Mouse (Mus musculus): ENCODE data around the gene Wtap.
"Not testable (repeated sequence)": the region's sequence is repeated elsewhere in the genome, so short reads cannot be mapped to it uniquely, and the experiment has no call there.

Gene Wtap

GRCm38 (mm10) chr17:12994069-12994468 lies at the start of gene Wtap:
Wtap (minus strand) TSS chr17:12994169.
- DNase-seq (ENCODE audit: low read depth, low spot score): no peak
- no peaks in the 10 kb centered on the region for H3K27me3 ChIP-seq (ENCODE audit: control insufficient read depth, insufficient read depth, low read length, poor library complexity, severe bottlenecking)
- no peaks in the 10 kb centered on the region for H3K36me3 ChIP-seq (ENCODE audit: control insufficient read depth, insufficient read depth, low read length, poor library complexity, severe bottlenecking)

- not testable (repeated sequence) for H3K36me3 ChIP-seq (ENCODE audit: control insufficient read depth, insufficient read depth, low read length, poor library complexity, severe bottlenecking); DNase-seq (ENCODE audit: low read depth, low spot score); H3K27me3 ChIP-seq (ENCODE audit: control insufficient read depth, insufficient read depth, low read length, poor library complexity, severe bottlenecking)
Observed at GRCm38 (mm10) chr17:13036627-13037192, 42.7 kb upstream of the Wtap start.

- Histone ChIP-seq H3K27me3 (ENCODE audit: control insufficient read depth, insufficient read depth, low read length, poor library complexity, severe bottlenecking) (no peaks in the 10 kb centered on the region), H3K36me3 (ENCODE audit: control insufficient read depth, insufficient read depth, low read length, poor library complexity, severe bottlenecking) (peaks cover 6% of the 10 kb centered on the region)
- no peak for DNase-seq (ENCODE audit: low read depth, low spot score)
Observed at GRCm38 (mm10) chr17:13013316-13013715, 19.3 kb upstream of the Wtap start.

- DNase-seq (ENCODE audit: low read depth, low spot score): peak; percentile 72
- no peaks in the 10 kb centered on the region for H3K27me3 ChIP-seq (ENCODE audit: control insufficient read depth, insufficient read depth, low read length, poor library complexity, severe bottlenecking)
- peaks cover 2% of the 10 kb centered on the region for H3K36me3 ChIP-seq (ENCODE audit: control insufficient read depth, insufficient read depth, low read length, poor library complexity, severe bottlenecking)
Observed at GRCm38 (mm10) chr17:13009887-13010286, 15.9 kb upstream of the Wtap start.

- peak; percentile 58 for DNase-seq (ENCODE audit: low read depth, low spot score)
- Histone ChIP-seq H3K36me3 (ENCODE audit: control insufficient read depth, insufficient read depth, low read length, poor library complexity, severe bottlenecking) (peaks cover 2% of the 10 kb centered on the region), H3K27me3 (ENCODE audit: control insufficient read depth, insufficient read depth, low read length, poor library complexity, severe bottlenecking) (no peaks in the 10 kb centered on the region)
Observed at GRCm38 (mm10) chr17:13008528-13008927, 14.6 kb upstream of the Wtap start.

- H3K27me3 ChIP-seq (ENCODE audit: control insufficient read depth, insufficient read depth, low read length, poor library complexity, severe bottlenecking): no peaks in the 10 kb centered on the region
- DNase-seq (ENCODE audit: low read depth, low spot score): peak; percentile 96
Observed at GRCm38 (mm10) chr17:13007730-13008425, 13.9 kb upstream of the Wtap start.

GRCm38 (mm10) chr17:13006984-13007383 lies 13.0 kb upstream of the Wtap start:
- DNase-seq (ENCODE audit: low read depth, low spot score): no peak
- H3K27me3 ChIP-seq (ENCODE audit: control insufficient read depth, insufficient read depth, low read length, poor library complexity, severe bottlenecking): no peaks in the 10 kb centered on the region
- no peaks in the 10 kb centered on the region for H3K36me3 ChIP-seq (ENCODE audit: control insufficient read depth, insufficient read depth, low read length, poor library complexity, severe bottlenecking)

More at GRCm38 (mm10) chr17:13007730-13008425, 13.9 kb upstream of the Wtap start:
- H3K36me3 ChIP-seq (ENCODE audit: control insufficient read depth, insufficient read depth, low read length, poor library complexity, severe bottlenecking): no peaks in the 10 kb centered on the region

- H3K36me3 ChIP-seq (ENCODE audit: control insufficient read depth, insufficient read depth, low read length, poor library complexity, severe bottlenecking); DNase-seq (ENCODE audit: low read depth, low spot score); H3K27me3 ChIP-seq (ENCODE audit: control insufficient read depth, insufficient read depth, low read length, poor library complexity, severe bottlenecking): not testable (repeated sequence)
Observed at GRCm38 (mm10) chr17:13006546-13006945, 12.6 kb upstream of the Wtap start, which contains the start of gene Sod2. Sod2 (plus strand) TSS chr17:13006846.

GRCm38 (mm10) chr17:13004436-13004835 lies 10.5 kb upstream of the Wtap start:
- H3K36me3 ChIP-seq (ENCODE audit: control insufficient read depth, insufficient read depth, low read length, poor library complexity, severe bottlenecking); H3K27me3 ChIP-seq (ENCODE audit: control insufficient read depth, insufficient read depth, low read length, poor library complexity, severe bottlenecking); DNase-seq (ENCODE audit: low read depth, low spot score): not testable (repeated sequence)

- H3K36me3 ChIP-seq (ENCODE audit: control insufficient read depth, insufficient read depth, low read length, poor library complexity, severe bottlenecking); H3K27me3 ChIP-seq (ENCODE audit: control insufficient read depth, insufficient read depth, low read length, poor library complexity, severe bottlenecking): not testable (repeated sequence)
- peak; percentile 22 for DNase-seq (ENCODE audit: low read depth, low spot score)
Observed at GRCm38 (mm10) chr17:13002243-13002642, 8.3 kb upstream of the Wtap start.

- DNase-seq (ENCODE audit: low read depth, low spot score): no peak
- H3K36me3 ChIP-seq (ENCODE audit: control insufficient read depth, insufficient read depth, low read length, poor library complexity, severe bottlenecking): no peaks in the 10 kb centered on the region
- H3K27me3 ChIP-seq (ENCODE audit: control insufficient read depth, insufficient read depth, low read length, poor library complexity, severe bottlenecking): no peaks in the 10 kb centered on the region
Observed at GRCm38 (mm10) chr17:12999069-12999468, 5.1 kb upstream of the Wtap start.

- H3K27me3 ChIP-seq (ENCODE audit: control insufficient read depth, insufficient read depth, low read length, poor library complexity, severe bottlenecking): no peaks in the 10 kb centered on the region
- no peaks in the 10 kb centered on the region for H3K36me3 ChIP-seq (ENCODE audit: control insufficient read depth, insufficient read depth, low read length, poor library complexity, severe bottlenecking)
- no peak for DNase-seq (ENCODE audit: low read depth, low spot score)
Observed at GRCm38 (mm10) chr17:12997890-12998289, 3.9 kb upstream of the Wtap start.

- peak; percentile 71 for DNase-seq (ENCODE audit: low read depth, low spot score)
- no peaks in the 10 kb centered on the region for H3K27me3 ChIP-seq (ENCODE audit: control insufficient read depth, insufficient read depth, low read length, poor library complexity, severe bottlenecking)
- H3K36me3 ChIP-seq (ENCODE audit: control insufficient read depth, insufficient read depth, low read length, poor library complexity, severe bottlenecking): no peaks in the 10 kb centered on the region
Observed at GRCm38 (mm10) chr17:12996345-12996744, 2.4 kb upstream of the Wtap start.

GRCm38 (mm10) chr17:12992470-12992991 lies 1.4 kb downstream of the Wtap start:
- peak; percentile 88 for DNase-seq (ENCODE audit: low read depth, low spot score)
- Histone ChIP-seq H3K27me3 (ENCODE audit: control insufficient read depth, insufficient read depth, low read length, poor library complexity, severe bottlenecking) (no peaks in the 10 kb centered on the region), H3K36me3 (ENCODE audit: control insufficient read depth, insufficient read depth, low read length, poor library complexity, severe bottlenecking) (no peaks in the 10 kb centered on the region)

GRCm38 (mm10) chr17:12991635-12992358 lies 2.2 kb downstream of the Wtap start:
- Histone ChIP-seq H3K36me3 (ENCODE audit: control insufficient read depth, insufficient read depth, low read length, poor library complexity, severe bottlenecking) (no peaks in the 10 kb centered on the region), H3K27me3 (ENCODE audit: control insufficient read depth, insufficient read depth, low read length, poor library complexity, severe bottlenecking) (no peaks in the 10 kb centered on the region)
- peak; percentile 82 for DNase-seq (ENCODE audit: low read depth, low spot score)
